In the genomic region with DNA sequence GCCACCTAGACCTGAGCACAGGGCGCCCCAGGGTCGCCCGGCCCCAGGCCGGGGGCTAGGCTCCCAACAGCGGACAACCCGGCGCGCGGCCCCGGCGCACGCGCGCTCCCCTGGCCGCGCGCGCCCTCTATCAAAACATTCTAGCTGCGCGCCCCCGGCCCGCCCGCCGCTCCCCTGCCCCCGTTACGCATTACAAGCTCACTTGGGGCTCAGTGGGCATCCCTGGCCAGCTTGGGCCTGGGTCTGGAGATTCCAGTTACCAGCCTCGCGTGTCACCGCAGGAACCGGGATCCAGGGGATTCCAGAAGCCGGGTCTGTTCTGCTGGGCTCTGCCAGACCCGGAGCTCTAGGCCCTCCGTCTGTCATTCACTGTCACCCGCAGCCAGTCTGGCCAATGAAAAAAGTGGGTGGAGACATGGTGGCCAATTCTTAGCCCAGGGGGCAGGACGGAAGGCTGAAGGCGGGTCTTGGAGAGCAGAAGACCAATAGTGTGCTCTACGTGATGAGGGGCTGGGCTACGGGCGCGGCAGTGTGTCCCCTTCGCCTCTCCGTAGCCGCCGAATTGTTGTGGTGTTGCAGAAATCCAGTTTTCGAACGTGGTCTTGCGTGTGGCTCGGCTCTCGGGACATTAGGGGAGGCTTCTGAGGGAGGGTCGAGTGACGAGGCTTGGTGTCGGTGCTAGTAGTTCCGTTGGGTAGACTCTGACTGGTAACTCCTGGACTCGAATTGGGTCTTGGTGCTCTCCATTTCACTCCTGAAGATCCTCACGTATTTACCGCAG, we compare ENCODE assay signal across 8 mouse cellular contexts. TPM values are rescaled to one million over a fixed set of nuclear protein-coding genes. Genes with fewer than 3 reads are reported as not detected.
DNase-seq lines count a peak whose midpoint lies in the region; ATAC-seq and TF ChIP-seq lines count a peak whose summit lies in the region.

A gene (plus strand): TSS at position 530 of the 781 bp plus-strand sequence.
A gene (minus strand): TSS at position 575 of the 781 bp plus-strand sequence.

- TF ChIP-seq POLR2A in bone marrow, adult 2 months (IDR thresholded peaks at IDR 0.05; ENCODE audit: borderline replicate concordance, control insufficient read depth, low read depth, low read length) = peak; percentile 67; the same call in 1 of the 2 replicates
- TF ChIP-seq POLR2A in limb, embryonic 14.5 days (IDR thresholded peaks at IDR 0.05; ENCODE audit: borderline replicate concordance, extremely low read depth, insufficient read depth, insufficient read length) = peak; percentile 51; the same call in 1 of the 2 replicates

- 1% methylated on average over 56 of the region's 56 CpGs for WGBS in bone marrow, adult 2 months
- under 1% methylated on average over 56 of the region's 56 CpGs for WGBS in embryonic facial prominence, embryonic 15.5 days
- under 1% methylated on average over 50 of the region's 56 CpGs for WGBS in limb, embryonic 14.5 days
- WGBS in midbrain, postnatal 0 days = under 1% methylated on average over 51 of the region's 56 CpGs

- H3K36me3 ChIP-seq in embryonic facial prominence, embryonic 15.5 days = peaks cover 39% of the 10 kb centered on the region
- H3K36me3 ChIP-seq in limb, embryonic 14.5 days (ENCODE audit: control insufficient read depth, insufficient read depth, low read length) = peaks cover 29% of the 10 kb centered on the region
- peaks cover 23% of the 10 kb centered on the region for H3K36me3 ChIP-seq in midbrain, postnatal 0 days (ENCODE audit: insufficient read depth, low read length)

- H3K4me3 ChIP-seq in bone marrow, adult 2 months (replicated peaks; ENCODE audit: control insufficient read depth, low read depth, low read length) = peak within 1 kb of the TSS; percentile 85
- peak within 1 kb of the TSS; percentile 90 for H3K4me3 ChIP-seq in embryonic facial prominence, embryonic 15.5 days (replicated peaks)
- peak within 1 kb of the TSS; percentile 87 for H3K4me3 ChIP-seq in limb, embryonic 14.5 days (replicated peaks; ENCODE audit: low read length)
- H3K4me3 ChIP-seq in midbrain, postnatal 0 days (ENCODE audit: low read depth, low read length) = peak within 1 kb of the TSS; percentile 75

- H3K9ac ChIP-seq in embryonic facial prominence, embryonic 15.5 days = peak within 1 kb of the TSS; percentile 87
- H3K9ac ChIP-seq in limb, embryonic 14.5 days (ENCODE audit: low read depth, low read length, severe bottlenecking) = peak within 1 kb of the TSS; percentile 80
- H3K9ac ChIP-seq in midbrain, postnatal 0 days (replicated peaks; ENCODE audit: low read length, poor library complexity, severe bottlenecking) = peak within 1 kb of the TSS; percentile 93

- peak within 1 kb of the TSS; percentile 79 for H3K4me2 ChIP-seq in embryonic facial prominence, embryonic 15.5 days (replicated peaks)
- H3K4me2 ChIP-seq in limb, embryonic 14.5 days (replicated peaks; ENCODE audit: low read depth, low read length, severe bottlenecking) = peak within 1 kb of the TSS; percentile 90
- H3K4me2 ChIP-seq in midbrain, postnatal 0 days (ENCODE audit: low read depth, low read length, poor library complexity, severe bottlenecking) = peak within 1 kb of the TSS; percentile 99

- H3K27me3 ChIP-seq in embryonic facial prominence, embryonic 15.5 days = no peaks in the 10 kb centered on the region
- no peaks in the 10 kb centered on the region for H3K27me3 ChIP-seq in limb, embryonic 14.5 days (ENCODE audit: control insufficient read depth, insufficient read depth, low read length)
- H3K27me3 ChIP-seq in midbrain, postnatal 0 days (ENCODE audit: insufficient read depth, low read length) = no peaks in the 10 kb centered on the region

- ATAC-seq in embryonic facial prominence, embryonic 15.5 days (ENCODE audit: insufficient number of reproducible peaks, low FRiP score, low TSS enrichment, low read depth) = peak; percentile 99
- ATAC-seq in limb, embryonic 14.5 days (ENCODE audit: low FRiP score, low read depth) = peak; percentile 99
- ATAC-seq in midbrain, postnatal 0 days (ENCODE audit: low FRiP score) = peak; percentile 99

- DNase-seq in 416B (ENCODE audit: low read depth) = peak; percentile 99
- peak; percentile 98 for DNase-seq in heart, adult 8-10 months (ENCODE audit: low spot score)
- peak; percentile 99 for DNase-seq in kidney, adult 9 months
- peak; percentile 97 for DNase-seq in limb, embryonic 14.5 days (ENCODE audit: low spot score)
- peak; percentile 98 for DNase-seq in midbrain, postnatal 0 days (ENCODE audit: low spot score)
- DNase-seq in spleen, postnatal 14 days (ENCODE audit: low spot score in 2 of 2) = peak; percentile 84 to 89

- no peak for TF ChIP-seq CTCF in bone marrow, adult 2 months (IDR thresholded peaks at IDR 0.05; ENCODE audit: control insufficient read depth, insufficient read depth, low read length)
- peak; percentile 34; the same call in 1 of the 2 replicates for TF ChIP-seq CTCF in midbrain, postnatal 0 days (IDR thresholded peaks at IDR 0.05)

- peak within 1 kb of the TSS; percentile 92 for H3K27ac ChIP-seq in bone marrow, adult 2 months (ENCODE audit: control insufficient read depth, insufficient read depth, low read depth, low read length, poor library complexity)
- peak within 1 kb of the TSS; percentile 95 for H3K27ac ChIP-seq in embryonic facial prominence, embryonic 15.5 days (replicated peaks)
- peak within 1 kb of the TSS; percentile 90 for H3K27ac ChIP-seq in limb, embryonic 14.5 days (replicated peaks; ENCODE audit: low read depth, low read length)
- H3K27ac ChIP-seq in midbrain, postnatal 0 days (ENCODE audit: low read depth, low read length) = peak within 1 kb of the TSS; percentile 97

- no peaks in the 10 kb centered on the region for H3K9me3 ChIP-seq in embryonic facial prominence, embryonic 15.5 days (replicated peaks)
- H3K9me3 ChIP-seq in limb, embryonic 14.5 days (ENCODE audit: control insufficient read depth, low read length) = no peaks in the 10 kb centered on the region
- no peaks in the 10 kb centered on the region for H3K9me3 ChIP-seq in midbrain, postnatal 0 days (ENCODE audit: low read length)

- peaks cover 1% of the 10 kb centered on the region; the same call in 1 of the 2 replicates for H3K4me1 ChIP-seq in bone marrow, adult 2 months (ENCODE audit: control insufficient read depth, insufficient read depth, low read length)
- H3K4me1 ChIP-seq in embryonic facial prominence, embryonic 15.5 days = peaks cover 21% of the 10 kb centered on the region
- peaks cover 19% of the 10 kb centered on the region for H3K4me1 ChIP-seq in limb, embryonic 14.5 days (ENCODE audit: control insufficient read depth, insufficient read depth, low read length)
- peaks cover 6% of the 10 kb centered on the region; the same call in 1 of the 2 replicates for H3K4me1 ChIP-seq in midbrain, postnatal 0 days (ENCODE audit: insufficient read depth, low read length)

RNA-seq across cellular contexts. Expression of the first gene that starts in this region (rescaled TPM):
- 16.6 and 27.7 TPM in 2 replicates for polyA plus RNA-seq in bone marrow, adult 2 months (2011; ENCODE audit: insufficient read depth, insufficient read length, low replicate concordance, missing spikeins)
- 27.9 and 30.2 TPM in 2 replicates for polyA plus RNA-seq in embryonic facial prominence, embryonic 15.5 days (2015; fragmentation: Nextera tagmentation; extraction: Ambion mirVana)
- total RNA-seq in heart, adult 8-10 months (2022) = 10 to 100 TPM in 2 of 4 experiments, 1 to 10 TPM in 2; 7.7 to 13.9 (median 10.2) TPM
- 34.1 and 34.7 TPM in 2 replicates for polyA plus RNA-seq in limb, embryonic 14.5 days (2012; rRNA removed)
- 19.2 and 23.2 TPM in 2 replicates for polyA plus RNA-seq in limb, embryonic 14.5 days (2014; fragmentation: Nextera tagmentation; extraction: Ambion mirVana)
- total RNA-seq in midbrain, postnatal 0 days (2014; rRNA removed) = 20.1 and 27.7 TPM in 2 replicates
- polyA plus RNA-seq in midbrain, postnatal 0 days (2015; fragmentation: Nextera tagmentation; extraction: Ambion mirVana) = 15.7 and 17.0 TPM in 2 replicates

RNA-seq across cellular contexts. Expression of the second gene that starts in this region (rescaled TPM):
- polyA plus RNA-seq in bone marrow, adult 2 months (2011; ENCODE audit: insufficient read depth, insufficient read length, low replicate concordance, missing spikeins) = 24.6 and 39.2 TPM in 2 replicates
- 32.5 and 37.7 TPM in 2 replicates for polyA plus RNA-seq in embryonic facial prominence, embryonic 15.5 days (2015; fragmentation: Nextera tagmentation; extraction: Ambion mirVana)
- total RNA-seq in heart, adult 8-10 months (2022) = 10 to 100 TPM; 67.6 to 77.9 (median 71.6) TPM
- 46.1 and 62.3 TPM in 2 replicates for polyA plus RNA-seq in limb, embryonic 14.5 days (2012; rRNA removed)
- 31.5 and 33.9 TPM in 2 replicates for polyA plus RNA-seq in limb, embryonic 14.5 days (2014; fragmentation: Nextera tagmentation; extraction: Ambion mirVana)
- total RNA-seq in midbrain, postnatal 0 days (2014; rRNA removed) = 97.0 and 135 TPM in 2 replicates
- polyA plus RNA-seq in midbrain, postnatal 0 days (2015; fragmentation: Nextera tagmentation; extraction: Ambion mirVana) = 71.8 and 75.6 TPM in 2 replicates

Comparison
In these comparisons a context has a peak if more than half of its experiments do, and no peak if none do; other contexts are left out.
1. Peak in every context shown above with its lines: DNase-seq, ATAC-seq, H3K4me3 ChIP-seq and H3K27ac ChIP-seq.